Mouse (Mus musculus) B cell, adult 2 months (primary cell): ENCODE results near the gene Prkag1.

ENCODE experiments used
- DNase-seq, 2 experiments: peaks; one replicate each; pipeline ENCODE4 v3.0.0; 2022

Prkag1 gene

DNA sequence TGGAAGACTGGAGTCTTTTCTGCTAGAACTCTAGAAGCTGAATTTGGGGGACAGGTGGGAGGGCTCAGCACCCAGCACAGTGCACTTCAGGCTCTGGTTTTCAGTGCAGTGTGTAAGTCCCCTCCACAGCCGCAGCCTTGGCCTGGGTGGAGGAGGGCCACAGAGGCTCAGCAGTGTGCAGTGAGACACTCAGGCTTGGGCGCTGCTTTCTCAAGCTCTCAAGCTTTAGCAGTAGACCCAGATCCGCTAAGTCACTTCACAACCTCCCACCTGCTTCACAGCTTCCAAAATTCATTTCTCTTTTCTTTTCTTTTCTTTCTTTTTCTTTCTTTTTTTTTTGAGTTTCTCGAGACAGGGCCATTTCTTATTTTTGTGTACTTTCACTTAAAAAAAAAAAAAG, 10.4 kb downstream of the Prkag1 start:
- DNase-seq, result no peak

DNA sequence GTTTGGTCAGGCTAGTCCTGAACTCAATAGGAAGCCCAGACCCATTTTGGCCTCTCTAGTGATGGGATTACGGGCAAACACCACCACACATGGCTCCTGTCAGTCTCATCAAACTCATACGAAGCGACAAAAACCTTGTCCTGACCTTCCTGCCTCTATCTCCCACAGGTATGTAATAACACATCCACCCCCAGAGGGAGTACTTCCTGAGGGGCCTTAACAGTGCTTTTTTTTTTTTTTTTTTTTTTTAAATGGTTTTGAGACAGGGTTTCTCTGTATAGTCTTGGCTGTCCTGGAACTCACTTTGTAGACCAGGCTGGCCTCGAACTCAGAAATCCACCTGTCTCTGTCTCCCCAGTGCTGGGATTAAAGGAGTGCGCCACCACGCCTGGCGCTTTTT, 13.2 kb downstream of the Prkag1 start:
- no peak for DNase-seq

DNA sequence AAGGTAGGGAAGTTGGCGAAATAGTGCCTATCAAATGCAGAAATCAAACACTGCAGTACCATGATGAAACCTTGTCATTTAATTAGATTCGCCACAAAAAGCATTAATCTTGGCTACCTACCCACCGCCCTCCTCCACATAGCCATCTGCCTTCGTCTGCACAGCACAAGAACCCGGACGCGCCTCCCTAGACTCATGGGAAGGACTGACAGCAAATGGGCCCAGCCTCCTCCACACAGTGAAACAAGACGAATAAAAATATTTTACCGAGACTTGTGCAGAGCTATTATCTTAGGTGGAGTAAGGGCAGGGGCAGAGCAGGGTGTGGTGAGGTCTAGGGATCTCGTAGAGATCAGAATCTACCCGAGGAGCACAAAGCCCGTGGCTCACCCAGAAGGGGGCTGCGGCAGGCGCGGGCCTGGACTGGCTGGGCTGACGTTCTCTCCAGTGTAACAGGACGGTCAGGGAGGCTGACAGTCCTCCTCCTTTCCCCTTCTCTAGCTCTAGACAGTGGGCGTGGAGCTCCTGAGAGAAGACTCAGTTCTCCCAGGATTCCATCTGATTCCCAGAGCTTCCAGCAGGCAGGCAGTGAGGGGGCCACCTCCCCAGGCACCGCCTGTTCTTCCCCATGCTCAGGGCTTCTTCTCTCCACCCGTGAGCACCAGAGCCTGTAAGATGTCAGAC, 18.4 kb downstream of the Prkag1 start:
- DNase-seq, result no peak

DNA sequence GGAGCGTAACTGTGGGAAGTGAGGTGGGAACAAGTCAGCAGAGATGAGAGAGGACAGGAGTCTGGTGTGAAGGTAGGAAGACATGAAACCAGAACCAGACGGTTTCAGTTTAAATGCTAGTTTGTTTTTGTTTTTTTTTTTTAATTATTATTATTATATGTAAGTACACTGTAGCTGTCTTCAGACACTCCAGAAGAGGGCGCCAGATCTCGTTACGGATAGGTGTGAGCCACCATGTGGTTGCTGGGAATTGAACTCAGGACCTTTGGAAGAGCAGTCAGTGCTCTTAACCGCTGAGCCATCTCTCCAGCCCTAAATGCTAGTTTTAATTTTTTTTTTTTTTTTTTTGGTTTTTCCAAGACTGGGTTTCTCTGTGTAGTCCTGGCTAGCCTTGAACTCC, 21.1 kb downstream of the Prkag1 start:
- peak in 1 of 2 experiments; percentile 31 for DNase-seq

DNA sequence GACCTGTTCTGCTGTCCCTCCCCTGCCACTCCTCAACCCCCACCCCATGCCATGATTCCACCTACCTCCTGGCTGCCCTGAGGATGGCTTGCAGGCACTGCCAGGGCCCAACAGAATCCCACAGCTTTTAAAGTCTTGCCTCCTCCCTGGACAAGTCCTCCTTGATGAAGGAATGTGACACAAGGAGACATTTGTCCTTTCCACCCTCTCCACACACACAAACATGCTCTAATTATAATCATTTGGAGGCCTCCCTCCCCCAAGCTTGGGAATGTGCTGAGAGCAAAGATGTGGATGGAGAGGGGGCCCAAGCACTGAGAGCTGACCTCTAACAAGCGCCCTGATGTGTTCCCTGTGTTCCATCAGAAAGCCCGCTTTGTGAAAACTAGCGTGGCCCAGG, 21.9 kb downstream of the Prkag1 start, which contains the start of gene Ddn:
Gene Ddn, minus strand, starts transcription at position 101 of the 400 bp plus-strand sequence.
- DNase-seq, result no peak

DNA sequence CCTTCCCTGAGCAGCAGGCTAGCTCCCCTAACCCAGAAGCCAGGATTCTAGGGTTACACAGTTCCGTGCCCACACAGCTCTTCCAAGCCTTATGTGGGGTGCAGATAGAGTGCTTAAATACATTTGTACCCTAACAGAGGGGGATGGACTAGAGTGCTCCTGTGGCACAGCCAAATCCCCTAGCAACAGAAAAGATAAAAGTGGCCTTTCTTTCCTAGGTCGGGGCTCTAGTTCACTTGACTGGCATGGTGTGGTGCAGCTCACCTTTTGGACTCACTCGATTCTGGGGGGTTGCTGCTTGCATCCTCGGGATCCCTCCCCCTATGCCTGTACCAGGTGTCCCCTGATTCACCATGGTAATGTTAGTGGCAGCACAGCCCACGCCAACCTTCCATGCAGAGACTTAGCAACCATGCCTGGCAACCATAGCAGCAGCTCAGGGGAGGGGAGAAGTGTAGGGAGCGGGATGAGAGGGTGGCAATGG, 22.6 kb downstream of the Prkag1 start:
- no peak for DNase-seq

DNA sequence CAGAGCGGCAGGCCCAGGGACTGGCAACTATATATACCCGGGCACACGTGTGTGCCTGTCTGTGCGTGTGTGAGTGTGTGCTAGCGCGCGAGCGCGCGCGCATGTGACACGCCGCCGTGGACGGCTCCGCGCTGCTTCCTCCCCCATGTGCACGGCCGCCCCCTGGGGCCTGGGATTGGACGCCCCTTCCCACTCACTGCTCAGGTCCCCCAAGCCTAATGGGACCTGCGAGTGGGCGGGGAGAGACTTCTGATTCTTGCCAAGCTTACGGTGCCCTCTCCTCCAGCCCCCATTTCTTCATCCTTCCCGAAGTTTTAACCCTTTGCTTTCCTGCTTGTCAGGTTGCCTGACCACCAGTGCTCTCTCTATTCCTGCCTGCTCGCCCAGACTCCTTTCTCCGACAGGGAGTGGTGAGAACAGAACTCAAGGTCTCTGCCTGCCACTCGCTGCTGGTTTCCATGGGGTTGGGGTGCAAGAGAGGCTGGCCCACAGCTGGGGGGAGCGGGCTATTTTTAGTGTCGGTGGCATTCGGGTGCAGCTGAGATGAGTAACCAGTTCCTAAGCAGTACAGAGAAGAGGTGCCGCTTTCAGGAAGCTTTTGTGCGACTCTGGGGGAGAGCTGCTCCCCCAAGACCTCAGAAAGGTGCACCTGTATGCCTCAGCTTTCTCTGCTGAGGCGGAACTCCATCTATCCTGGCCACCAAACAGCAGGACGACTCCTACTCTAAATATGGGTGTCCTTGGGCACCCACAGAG, 23.2 kb downstream of the Prkag1 start:
- DNase-seq, result peak; percentile 73 to 76

DNA sequence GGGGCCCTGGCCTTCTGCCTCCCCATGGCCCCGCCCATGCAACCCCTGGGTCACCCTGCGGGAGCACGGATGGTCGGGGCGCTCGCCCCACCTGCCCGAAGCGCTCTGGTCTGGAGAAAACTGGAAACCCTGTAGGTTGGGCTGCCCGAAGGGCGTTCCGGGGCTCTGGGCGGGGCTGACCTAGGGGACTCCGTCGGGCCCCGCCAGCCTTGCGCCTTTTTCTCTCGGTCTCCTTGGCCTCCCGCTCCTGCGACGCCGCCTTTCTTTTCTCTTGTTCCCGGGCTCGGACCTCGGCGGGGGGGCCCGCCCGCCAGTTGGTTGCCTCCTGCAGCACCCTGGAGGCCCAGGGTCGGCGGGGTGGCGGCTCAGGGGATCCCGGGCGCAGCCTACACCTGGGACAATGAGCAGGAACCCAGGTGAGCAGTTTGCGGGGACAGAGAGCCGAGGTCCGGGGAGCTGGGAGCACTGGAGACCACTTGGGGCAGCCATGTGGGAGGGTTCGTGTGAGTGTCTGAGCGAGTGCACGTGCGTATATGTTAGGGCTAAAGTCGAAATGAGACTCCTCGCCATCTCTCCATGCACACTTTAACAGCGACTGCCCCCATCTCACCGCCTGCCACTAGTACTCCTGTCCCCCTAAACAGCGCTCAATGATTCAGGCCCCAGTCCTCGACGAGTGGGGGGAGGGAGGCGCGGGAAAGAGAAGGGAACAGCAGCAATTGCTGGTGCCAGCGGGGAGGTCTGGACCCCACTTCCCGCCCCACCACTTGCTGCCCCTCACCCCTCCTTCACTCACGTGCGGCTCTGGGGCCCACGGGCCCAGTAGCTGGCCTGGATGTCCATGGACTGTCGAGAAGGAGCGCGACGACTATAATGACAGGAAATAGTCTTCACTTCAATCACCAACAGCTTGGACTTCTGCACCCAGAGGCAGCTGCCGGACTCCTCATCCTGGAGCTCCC, 24.2 kb downstream of the Prkag1 start:
- peak; percentile 49 to 50 for DNase-seq

DNA sequence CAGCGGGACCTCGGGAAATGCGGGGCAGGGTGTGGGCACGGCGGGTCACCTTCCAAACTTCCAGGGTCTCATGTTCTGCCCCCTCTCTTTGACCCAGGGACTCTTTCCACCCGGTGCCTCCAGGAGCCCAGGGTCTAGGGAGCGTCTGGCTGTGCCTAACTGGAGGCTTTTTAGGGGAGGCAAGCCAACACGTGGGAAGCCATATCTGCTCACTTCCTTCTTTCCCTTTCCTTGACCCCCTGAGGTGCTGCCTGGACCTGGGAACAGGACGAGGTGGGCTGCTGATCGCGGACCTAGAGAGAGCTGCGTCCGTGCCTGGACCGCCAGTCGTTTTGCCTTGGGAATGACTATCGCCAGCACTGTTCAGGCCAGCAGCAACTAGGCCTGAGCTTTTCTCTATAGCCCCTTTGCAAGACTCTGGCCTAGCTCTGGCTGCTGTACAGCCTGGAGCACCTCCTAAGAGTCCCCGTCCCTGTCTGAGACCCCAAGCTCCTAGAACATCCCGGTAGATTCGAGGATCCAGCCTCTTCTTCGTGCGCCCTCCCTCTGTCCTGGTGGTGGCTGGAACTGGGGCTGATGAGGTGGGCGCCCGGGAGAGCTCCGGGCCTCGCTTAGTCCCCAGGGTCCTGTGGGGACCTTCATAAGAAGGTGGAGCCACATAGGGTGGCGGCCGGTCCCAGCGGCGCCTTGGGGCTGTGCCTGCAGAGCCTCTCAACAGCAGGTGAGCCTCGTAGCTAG, 25.1 kb downstream of the Prkag1 start:
- no peak for DNase-seq

DNA sequence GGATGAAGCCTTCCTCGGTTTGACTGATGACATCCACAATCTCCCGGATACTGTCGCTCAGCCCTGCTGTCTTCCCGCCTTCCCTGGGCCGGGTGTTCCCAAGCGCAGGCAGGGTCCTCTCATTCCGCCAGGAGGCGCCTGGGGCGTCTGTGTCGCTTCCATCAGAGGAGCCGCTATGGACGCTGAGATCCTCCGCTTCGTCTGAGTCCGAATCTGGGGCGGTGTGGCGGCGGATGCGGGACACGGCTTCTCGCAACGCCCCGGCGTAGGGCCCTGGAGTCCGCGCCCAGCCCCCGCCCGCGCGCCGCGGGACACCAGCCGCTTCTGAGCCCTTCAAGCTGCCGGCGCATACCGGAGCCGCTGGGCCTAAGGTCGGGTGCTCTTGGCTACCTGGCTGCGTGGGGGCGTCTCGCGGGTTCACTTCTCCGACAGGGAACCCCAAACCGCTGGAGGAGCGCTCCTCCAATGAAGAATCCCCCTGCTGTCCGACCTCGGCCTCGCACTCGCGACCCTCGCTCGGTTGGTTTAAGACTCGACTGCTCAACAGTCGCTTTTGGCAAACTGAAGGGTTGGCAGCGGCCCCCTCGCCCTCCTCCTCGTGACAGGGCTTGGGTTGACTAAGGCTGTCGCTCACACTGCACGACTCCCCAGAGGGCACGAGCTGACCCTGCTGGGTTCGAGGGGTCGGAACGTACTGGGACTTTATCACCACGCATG, 25.8 kb downstream of the Prkag1 start:
- peak; percentile 58 to 60 for DNase-seq

DNA sequence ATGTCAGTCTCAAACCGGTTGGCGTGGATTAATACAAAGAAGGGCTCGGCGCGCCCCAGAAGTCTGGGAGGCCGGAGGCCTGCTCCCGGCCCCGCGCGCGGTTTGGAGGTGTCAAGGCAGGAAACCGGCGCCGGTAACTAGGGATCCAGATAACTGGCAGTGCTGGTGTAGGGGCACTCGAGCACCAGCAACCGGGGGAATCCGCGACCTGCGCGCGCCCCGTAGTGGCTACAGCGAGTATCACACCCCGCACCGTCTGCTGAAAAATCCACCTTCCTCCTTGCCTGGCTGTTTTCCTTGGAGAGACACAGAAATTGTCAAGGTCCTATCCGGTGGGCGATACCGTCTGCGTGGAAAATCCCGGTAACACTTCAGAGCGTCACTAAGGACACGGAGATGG, 27.3 kb downstream of the Prkag1 start:
- DNase-seq, result peak; percentile 85 to 87

DNA sequence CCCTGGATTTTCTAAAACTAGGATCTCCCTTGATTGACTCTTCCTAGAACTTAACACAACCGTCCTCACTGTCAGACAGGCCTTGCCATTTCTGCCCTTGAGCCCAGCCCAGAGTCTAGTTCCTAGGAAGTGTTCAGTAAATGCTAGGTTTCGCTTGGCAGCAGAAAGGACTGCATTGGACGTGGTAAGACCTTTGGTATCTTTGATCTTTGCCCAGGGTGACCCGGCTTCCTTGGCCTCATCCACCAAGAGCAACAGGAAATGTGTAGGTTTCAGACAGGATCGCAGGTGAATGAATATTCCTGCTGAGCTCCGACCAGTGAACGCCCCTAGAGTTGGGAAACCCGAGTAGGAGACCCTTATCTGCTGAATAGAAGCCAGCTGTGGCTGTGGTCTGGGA, 28.4 kb downstream of the Prkag1 start:
- no peak for DNase-seq

DNA sequence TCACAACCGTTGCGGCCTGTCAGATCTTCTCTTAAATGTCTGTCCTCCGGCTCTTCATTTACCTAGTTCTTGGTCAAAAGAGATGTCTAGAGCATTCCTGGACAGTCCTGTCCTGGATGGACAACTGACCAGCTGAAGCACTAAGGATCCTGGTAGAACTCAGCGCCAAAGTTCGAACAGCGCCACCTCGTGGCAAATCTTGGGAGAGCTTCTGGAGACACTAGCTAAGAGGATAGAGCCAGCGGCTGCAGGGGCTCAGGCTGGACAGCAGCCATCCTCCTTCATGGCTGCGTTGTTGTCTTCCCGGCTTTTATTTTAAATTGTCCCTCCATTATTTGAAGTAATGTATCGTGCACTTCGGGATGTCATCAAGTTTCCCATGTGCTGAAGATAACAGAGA, 31.9 kb downstream of the Prkag1 start:
- DNase-seq, result peak; percentile 85 to 88

DNA sequence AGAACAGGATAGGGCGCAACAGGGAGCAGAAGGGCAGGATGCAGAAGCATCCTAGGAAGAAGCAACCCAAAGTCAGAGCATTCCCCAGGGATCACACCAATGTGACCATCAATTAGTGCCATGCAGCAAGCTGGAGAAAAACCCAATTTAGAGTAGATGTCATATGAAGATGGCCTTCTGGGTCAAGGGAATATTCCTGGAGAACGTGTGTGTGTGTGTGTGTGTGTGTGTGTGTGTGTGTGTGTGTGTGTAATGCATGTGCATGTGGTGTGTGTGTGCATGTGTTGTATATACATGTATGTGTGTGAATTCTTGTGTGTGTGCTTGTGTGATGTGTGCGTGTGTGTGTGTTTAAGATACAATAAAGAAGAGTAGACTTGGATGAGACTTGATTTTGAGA, 32.4 kb downstream of the Prkag1 start:
- no peak for DNase-seq

DNA sequence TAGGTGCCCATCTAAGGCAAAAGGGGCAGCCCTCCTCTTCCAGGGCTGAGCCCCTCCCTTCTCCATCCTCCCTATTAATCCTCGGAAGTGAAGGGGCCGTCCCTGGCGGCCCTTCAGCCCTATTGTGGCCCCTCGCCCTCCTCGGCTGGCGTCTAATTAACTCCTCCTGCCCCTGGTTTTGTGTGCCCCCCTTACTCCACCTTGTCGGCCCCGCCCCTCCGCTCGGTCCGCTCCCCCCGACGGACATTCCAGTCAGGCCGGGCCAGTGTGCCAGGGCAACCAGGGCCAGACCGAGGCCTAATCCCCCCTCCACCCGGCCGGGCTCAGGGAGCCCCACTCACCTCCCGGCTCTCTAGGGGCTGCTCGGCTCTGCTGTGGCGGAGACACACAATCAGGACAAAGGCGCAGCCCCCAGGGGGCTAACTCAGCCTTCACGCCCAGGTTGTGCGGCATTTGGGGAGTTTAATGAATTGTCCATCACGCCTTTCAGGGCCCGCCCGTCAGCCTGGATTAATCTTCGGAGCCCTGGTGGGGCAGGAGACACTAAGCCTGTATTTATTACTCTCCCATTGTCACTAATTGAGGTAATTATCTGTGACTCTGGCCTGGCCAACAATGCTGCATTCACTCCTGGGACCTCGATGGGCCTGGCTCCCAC, 33.4 kb downstream of the Prkag1 start:
- DNase-seq, result no peak

DNA sequence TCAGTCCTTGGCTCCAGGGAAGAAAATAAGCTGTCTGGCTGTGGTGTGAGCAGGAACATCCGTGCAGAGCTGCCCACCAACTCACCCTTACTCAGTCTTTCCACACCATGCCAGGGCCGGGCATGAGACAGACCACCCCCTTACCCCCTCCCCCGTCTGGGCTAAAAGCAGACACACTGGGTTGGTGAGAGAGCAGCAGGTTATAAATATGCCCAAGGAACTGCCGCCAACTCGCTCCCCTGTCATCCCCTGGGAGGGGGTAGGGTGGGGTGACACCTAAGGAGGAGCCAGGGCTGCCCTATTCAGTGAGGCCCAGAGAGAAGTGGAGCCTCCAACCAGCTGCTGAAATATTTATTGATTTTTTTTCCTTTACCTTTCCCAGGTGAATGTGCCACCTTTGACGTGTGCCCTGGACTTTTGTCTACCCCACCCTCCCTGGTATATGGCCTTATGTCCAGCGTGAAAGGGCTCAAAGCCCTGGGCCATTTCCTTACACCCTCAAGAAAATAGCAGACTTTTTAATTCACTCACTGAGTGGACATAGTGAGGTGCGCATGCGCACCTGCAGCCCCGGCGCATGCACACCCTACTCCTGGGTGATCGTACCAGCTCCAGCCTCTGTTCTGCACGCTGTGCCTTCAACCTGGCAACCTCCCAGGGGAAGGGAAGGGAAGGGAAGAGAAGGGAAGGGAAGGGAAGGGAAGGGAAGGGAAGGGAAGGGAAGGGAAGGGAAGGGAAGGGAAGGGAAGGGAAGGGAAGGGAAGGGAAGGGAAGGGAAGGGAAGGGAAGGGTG, 34.3 kb downstream of the Prkag1 start:
- DNase-seq, result no peak

DNA sequence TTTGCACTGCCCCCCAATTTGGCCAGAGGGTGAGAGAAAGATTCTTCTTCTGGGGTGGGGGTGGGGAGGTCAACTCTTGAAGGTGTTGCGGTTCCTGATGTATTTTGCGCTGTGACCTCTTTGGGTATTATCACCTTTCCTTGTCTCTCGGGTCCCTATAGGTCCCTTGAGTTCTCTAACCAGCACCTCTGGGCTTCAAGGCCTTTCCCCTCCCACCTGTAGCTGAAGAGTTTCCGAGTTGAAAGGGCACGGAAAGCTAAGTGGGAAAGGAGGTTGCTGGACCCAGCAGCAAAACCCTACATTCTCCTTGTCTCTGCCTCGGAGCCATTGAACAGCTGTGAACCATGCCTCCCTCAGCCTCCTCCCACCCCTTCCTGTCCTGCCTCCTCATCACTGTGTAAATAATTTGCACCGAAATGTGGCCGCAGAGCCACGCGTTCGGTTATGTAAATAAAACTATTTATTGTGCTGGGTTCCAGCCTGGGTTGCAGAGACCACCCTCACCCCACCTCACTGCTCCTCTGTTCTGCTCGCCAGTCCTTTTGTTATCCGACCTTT, 38.1 kb downstream of the Prkag1 start:
- DNase-seq, result no peak

DNA sequence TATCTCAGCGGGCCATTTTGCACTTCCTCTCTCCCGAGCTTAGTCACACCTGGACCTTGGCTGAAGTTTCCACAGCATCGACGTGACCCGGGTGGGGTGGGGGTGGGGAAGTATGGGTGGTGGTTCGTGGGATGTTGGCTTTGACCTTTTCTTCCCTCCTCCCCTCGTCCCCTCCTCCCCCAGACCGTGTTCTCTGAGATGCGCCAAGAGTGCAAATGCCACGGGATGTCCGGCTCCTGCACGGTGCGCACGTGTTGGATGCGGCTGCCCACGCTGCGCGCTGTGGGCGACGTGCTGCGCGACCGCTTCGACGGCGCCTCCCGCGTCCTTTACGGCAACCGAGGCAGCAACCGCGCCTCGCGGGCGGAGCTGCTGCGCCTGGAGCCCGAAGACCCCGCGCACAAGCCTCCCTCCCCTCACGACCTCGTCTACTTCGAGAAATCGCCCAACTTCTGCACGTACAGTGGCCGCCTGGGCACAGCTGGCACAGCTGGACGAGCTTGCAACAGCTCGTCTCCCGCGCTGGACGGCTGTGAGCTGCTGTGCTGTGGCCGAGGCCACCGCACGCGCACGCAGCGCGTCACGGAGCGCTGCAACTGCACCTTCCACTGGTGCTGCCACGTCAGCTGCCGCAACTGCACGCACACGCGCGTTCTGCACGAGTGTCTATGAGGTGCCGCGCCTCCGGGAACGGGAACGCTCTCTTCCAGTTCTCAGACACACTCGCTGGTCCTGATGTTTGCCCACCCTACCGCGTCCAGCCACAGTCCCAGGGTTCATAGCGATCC, 38.9 kb downstream of the Prkag1 start:
- DNase-seq, result no peak

DNA sequence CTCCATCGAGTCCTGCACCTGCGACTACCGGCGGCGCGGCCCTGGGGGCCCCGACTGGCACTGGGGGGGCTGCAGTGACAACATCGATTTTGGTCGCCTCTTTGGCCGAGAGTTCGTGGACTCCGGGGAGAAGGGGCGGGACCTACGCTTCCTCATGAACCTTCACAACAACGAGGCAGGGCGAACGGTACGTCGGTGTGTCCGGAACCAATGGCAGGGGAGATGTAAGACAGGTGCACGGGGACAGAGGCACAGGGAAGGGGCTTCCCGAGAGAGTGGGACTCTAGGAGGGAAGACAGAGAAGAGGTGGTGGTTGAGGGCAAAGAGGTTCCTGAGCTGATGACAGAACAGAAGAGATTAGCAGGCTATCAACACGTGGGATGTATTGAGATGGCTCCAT, 39.5 kb downstream of the Prkag1 start:
- peak in 1 of 2 experiments; percentile 27 for DNase-seq
